Mouse (Mus musculus) spleen, adult 18-20 months (tissue): ENCODE data around the gene Gprasp2.
"Not testable (repeated sequence)": the region's sequence is repeated elsewhere in the genome, so short reads cannot be mapped to it uniquely, and the experiment has no call there.

Source experiments
- DNase-seq, 2 experiments: peaks; one replicate each; pipeline ENCODE4 v3.0.0; 2022; ENCODE audit warnings: mixed read lengths in 2 of 2

The Gprasp2 gene

DNA sequence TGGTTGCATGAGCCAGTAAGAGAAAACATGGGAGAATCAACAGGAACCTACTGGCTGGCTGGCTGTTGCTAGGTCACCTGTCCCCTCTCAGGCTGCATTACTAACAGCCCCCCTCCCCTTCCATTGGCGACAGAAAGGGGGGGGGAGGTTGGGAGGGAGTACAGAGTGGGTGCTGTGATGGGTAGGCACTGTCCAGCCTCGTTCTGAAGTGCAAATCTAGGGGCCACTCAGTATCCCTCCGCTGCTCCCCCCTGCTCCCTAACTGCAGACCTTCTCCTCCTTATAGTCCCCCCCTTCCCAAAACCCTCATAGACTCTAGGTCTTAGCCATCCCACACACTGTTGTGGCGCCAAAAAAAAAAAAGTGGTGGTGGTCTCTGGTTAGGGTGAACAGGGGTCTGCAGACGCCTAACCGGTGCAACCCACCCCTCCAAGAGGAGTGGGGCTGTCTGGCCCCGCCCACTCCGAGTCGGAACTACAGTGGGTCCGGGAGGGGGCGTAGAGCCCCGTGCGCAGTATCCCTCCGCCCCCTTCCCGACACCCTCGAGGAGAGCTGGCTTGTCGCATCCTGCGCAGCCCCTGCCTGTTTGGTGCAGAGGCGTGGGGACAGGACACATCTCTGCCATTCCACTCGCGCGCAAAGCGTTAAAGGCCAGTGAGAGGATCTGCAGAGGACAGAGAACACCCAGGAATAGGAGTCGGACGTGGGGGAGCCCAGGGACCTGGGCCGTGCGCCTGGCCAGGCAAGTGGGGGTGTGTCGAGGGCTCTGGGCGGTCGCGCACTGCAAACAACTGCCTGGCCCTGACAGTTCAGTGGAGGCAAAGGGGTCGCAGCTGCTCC is at the start of gene Gprasp2:
TSS of gene Gprasp2 (plus strand) at position 514 of the 840 bp plus-strand sequence.
- peak in 1 of 2 experiments; percentile 1 for DNase-seq

DNA sequence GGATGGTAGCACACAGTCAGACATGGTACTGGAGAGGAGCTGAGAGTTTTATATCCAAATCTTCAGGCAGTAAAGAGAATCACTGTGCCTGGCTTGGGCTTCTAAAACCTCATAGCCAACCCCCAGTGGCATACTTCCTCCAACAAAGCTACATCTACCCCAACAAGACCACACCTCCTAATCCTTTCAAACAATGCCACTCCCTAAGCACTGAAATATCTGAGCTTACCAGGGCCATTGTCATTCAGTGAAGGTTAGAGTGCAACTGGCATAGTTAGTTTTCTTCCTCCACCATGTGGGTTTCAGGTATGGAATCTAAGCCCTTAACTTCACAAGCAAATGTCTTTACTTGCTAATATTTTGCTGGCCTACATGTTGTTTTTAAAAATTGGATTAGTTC is 47.3 kb upstream of the Gprasp2 start:
- no peak for DNase-seq

DNA sequence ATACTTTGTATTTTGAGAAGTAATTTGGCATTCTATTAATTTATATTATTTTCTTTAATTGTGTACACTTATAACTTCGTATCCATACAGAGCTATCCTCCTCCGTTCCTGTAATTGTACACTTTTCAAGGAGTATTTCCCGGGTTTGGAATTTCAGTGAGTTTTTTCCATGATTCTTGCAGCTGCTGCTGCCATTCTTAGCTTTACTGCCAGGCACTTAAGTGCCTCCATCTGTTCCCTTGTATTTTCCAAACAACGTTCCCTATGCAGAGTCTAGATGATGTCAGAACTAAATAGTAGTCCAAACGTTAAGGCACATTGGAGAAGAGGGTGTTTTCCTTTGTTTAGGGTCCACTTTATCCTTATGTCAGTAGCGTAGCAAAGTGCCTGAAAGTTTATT is 46.5 kb upstream of the Gprasp2 start:
- DNase-seq: no peak

DNA sequence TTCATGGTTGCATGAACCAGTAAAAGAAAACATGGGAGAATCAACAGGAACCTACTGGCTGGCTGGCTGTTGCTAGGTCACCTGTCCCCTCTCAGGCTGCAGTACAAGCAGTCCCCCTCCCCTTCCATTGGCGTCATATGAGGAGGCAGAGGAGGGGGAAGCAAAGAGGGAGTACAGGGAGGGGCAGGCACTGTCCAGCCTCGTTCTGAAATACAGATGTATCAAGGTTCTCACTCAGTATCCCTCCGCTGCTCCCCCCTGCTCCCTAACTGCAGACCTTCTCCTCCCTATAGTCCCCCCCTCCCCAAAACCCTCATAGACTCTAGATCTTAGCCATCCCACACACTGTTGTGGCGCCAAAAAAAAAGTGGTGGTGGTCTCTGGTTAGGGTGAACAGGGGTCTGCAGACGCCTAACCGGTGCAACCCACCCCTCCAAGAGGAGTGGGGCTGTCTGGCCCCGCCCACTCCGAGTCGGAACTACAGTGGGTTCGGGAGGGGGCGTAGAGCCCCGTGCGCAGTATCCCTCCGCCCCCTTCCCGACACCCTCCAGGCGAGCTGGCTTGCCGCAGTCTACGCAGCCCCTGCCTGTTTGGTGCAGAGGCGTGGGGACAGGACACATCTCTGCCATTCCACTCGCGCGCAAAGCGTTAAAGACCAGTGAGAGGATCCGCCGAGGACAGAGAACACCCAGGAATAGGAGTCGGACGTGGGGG is 43.1 kb upstream of the Gprasp2 start:
- peak in 1 of 2 experiments; percentile 24 for DNase-seq

DNA sequence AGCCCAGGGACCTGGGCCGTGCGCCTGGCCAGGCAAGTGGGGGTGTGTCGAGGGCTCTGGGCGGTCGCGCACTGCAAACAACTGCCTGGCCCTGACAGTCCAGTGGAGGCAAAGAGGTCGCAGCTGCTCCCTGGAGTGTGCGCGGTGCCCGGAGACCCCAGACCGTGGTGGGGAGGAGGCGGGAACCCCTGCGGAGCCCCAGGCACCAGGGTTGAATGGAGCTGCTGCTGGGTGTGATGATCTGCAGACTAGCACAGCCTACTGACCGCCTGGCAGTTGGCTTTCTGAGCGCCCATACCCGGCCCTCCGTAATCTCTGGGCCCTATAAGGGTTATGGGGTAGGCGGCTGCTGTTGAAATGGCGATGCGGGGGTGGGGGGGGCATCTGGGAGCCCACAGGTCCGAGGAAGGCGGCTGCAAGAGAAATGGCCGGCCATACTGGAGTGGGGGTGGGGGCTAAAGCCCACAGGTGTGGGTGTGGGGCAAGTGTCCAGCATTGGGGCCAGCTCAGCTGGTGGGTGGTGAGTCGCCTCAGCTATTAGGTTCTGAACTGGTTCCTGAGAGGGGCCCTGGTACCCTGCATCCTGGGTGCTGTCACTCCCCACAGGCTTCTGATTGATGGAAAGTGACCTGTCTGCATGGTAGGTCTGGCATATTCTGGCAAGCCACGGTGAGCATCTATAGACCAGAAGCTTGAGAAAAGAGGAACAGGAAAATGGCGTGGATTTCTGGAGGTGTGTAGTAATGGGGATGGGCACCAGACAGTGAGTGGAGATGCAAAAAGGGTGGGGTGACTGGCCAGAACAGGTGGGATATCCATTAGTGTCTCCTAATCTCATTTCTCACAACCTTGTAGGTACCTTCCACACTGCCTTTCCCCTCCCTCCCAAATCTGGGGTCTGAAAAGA is 42.3 kb upstream of the Gprasp2 start:
- peak in 1 of 2 experiments; percentile 16 for DNase-seq

DNA sequence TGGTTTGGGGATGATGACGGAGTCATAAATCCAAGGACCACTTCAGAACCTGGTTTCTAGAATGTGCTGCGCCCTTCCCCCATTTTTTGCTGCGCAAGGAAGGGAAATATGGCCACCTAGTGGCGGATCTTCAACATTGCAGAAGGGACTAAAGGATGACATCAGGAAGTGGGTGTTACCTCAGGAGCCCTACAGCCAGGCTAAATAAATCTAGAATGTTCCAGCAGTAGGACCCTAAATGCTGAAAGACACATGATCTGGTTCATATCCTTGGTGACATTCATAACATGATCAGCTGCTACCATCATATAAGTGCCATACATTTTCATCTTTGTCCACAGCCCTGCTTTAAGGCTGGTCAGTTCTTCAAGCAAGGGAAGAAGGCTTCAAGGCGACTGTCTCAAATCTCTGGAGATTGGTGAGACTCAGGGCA is 41.6 kb upstream of the Gprasp2 start, which contains the start of gene Bhlhb9:
TSS of gene Bhlhb9 (plus strand) at position 383 of the 433 bp plus-strand sequence.
- peak; percentile 14 to 17 for DNase-seq

DNA sequence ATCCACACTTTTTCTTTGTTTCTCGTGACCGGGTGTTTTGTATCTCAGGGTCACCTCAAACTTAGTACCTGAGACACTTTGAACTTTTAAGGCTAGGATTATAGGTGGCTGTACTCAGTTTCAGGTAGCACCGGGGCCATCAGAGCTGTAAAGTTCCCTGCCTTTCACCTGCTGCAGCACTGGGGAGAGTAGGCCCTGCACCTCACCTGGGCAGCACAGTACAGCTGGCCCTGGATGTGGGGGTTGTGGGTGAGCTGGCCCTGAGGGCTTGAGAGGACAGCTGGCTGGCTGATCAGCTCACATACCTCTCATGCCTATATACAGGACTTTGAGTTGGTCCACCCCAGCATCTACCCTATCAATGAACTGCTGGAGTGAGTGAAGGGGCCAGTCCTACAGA is 34.7 kb upstream of the Gprasp2 start:
- DNase-seq: no peak

DNA sequence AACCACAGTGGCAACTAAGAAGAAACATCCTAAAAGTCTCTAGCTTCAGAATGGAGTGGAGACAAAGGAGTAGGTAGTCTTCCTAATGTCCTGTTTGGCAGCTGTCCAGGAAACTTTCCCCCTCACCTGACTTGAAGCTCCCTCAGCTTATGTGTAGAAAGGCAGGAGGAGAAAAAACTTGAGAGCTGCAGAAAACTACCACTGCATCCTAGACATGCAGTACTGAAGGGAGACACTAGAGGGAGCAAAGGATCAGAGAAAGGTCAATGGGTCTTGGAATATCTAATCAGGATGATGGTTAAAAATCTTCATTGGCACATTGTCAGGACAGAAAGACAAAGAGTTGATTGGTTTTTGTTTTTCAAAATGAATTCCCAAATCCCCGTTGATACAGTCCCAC is 33.1 kb upstream of the Gprasp2 start:
- peak in 1 of 2 experiments; percentile 18 for DNase-seq

DNA sequence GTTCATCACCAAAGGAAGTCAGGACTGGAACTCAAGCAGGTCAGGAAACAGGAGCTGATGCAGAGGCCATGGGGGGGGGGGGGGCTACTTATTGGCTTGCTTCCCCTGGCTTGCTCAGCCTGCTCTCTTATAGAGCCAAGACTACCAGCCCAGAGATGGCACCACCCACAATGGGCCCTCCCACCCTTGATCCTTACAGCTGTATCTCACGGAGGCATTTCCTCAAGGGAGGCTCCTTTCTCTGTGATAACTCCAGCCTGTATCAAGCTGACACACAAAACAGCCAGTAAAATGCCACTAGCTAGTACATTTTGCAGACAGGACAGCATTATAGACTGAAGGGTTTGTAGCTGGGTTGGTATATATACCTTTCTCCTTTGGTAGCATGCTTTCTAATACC is 2.9 kb upstream of the Gprasp2 start:
- DNase-seq: not testable (repeated sequence)

DNA sequence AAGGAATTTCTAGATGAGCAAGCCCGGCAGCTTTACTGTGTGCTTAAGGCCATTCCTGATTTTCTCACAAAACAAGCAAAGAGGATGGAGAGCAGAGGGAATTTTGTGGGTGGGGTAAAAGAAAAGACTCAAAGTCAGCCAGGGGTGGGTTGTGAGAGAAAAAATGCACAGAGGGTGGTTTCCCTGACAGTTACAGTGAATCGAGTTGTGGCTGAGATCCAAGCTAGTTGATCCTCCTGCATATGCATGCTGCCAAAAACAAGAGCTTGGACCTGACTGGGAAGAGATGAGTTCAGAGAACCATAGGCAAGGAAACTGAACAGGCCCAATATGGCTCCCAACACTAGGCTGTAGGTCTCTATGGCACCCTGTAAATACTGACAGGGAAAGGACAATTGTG is 938 bp upstream of the Gprasp2 start:
- DNase-seq: no peak

DNA sequence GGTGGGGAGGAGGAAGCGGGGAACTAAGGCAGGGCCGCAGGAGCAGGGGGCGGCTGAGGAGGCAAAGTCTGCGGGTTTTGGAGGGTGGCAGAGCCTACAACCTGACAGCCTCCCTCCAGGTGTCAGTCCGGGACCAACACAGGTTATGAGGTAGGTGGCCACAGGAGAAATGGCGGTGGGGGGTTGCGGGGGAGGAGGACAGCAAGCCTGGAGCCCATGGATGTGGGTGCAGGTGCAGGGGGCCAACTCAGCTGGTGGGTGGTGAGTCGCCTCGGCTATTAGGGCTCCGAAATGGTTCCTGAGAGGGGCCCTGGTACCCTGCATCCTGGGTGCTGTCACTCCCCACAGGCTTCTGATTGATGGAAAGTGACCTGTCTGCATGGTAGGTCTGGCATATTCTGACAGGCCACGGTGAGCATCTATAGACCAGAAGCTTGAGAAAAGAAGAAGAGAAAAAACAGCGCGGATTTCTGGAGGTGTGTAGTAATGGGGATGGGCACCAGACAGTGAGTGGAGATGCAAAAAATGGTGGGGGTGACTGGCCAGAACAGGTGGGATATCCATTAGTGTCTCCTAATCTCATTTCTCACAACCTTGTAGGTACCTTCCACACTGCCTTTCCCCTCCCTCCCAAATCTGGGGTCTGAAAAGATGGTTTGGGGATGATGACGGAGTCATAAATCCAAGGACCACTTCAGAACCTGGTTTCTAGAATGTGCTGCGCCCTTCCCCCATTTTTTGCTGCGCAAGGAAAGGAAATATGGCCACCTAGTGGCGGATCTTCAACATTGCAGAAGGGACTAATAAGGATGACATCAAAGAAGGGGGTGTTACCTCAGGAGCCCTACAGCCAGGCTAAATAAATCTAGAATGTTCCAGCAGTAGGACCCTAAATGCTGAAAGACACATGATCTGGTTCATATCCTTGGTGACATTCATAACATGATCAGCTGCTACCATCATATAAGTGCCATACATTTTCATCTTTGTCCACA is 860 bp downstream of the Gprasp2 start:
- peak in 1 of 2 experiments; percentile 8 for DNase-seq

DNA sequence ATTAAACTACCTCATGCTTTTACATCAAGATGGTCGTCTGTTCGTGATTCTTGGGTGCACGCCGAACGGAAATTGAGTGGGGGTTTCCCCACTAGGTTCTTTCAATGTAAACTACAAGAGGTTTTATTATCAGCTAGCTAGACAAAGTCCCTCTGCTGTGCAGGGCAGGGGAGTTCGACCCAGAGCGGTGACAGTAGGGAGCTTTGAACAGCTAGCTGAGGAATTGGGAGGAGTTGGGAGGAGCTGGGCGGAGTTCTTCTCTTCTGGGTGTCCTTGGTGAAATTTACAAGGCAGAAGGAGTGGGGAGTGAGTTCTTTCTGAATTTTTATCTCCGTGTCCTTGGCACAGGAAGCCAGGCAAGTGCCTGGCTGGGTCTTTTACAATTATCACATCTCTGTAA is 28.0 kb downstream of the Gprasp2 start:
- not testable (repeated sequence) for DNase-seq

DNA sequence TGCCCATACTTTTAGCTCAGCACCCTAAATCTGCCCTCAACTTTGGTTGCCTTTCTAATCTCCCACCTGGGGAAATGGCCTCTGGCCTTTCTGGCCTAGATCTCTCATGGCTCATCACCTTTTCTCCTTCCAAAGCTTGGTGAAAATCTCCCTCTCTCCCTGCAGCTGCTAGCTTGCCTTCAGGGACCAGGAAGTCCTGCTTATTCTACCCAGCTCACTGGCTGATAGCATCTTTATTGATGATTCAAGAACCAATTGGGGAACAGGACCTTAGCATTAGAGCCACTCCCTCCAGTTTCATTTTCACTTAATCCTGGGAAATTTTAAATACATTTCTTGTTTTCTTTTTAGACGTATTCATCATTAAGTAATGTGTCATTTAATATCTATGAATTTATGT is 37.8 kb downstream of the Gprasp2 start:
- DNase-seq: no peak

DNA sequence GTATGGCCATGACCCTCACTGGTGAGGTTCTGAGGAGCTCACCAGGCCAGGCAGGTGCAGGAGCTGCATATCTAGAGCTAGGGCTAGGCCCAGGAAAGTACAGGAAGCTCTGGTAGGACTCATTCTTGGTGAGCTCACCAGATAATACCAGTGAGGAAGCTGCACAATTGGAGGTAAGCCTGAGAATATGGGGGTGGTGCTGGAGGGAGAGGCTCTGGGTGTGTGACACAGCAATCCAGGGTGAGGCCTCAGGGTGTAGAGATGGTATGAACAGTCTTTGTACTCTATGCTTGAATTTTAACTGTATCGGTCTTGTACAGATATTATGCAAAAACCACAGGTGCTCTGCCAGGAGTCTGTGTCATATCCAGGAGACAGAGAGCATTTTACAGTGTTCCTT is 40.8 kb downstream of the Gprasp2 start:
- DNase-seq: no peak

DNA sequence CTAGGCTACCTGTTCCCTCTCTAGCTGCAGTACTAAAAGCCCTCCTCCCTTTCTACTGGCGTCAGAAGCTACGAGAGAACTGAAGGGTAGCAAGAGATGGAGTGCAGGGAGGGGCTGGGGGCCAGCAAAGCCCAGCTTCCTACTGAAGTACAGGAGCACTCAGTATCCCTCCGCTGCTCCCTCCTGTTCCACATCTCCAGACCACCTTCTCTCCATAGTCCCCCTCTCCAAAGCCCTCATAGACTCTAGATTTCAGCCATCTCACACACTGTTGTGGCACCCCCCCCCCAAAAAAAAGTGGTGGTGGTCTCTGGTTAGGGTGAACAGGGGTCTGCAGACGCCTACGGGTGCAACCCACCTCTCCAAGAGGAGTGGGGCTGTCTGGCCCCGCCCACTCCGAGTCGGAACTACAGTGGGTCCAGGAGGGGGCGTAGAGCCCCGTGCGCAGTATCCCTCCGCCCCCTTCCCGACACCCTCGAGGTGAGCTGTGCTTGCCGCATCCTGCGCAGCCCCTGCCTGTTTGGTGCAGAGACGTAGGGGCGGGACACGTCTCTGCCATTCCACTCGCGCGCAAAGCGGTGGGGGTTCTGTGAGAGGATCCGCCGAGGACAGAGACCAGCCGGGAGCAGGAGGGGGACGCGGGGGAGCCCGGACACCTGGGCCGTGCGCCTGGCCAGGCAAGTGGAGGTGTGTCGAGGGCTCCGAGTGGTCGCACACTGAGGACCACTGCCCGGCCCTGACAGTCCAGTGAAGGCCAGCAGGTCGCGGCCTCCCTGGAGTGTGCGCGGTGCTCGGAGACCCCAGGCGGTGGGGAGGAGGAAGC is 46.8 kb downstream of the Gprasp2 start:
- DNase-seq: peak; percentile 46

DNA sequence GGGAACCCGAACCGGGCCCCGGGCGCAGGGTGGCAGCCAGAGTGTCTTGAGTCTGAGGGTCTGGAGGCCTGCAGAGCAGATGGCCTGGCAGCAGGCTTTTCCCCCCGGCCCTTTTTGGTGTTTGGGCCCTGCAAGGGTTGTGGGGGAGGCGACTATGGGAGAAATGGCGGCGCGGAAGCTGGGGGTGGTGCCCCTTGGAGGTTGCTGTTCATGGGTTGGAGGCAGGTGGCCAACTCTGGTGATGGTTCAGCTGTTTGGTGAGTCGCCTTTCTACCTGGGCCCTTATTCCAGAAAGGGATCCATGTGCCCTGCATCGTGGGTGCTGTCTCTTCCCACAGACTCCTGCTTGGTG is 47.4 kb downstream of the Gprasp2 start:
- peak in 1 of 2 experiments; percentile 8 for DNase-seq
